Comparison of ENCODE assay signal across 22 mouse cellular contexts in the genomic region with DNA sequence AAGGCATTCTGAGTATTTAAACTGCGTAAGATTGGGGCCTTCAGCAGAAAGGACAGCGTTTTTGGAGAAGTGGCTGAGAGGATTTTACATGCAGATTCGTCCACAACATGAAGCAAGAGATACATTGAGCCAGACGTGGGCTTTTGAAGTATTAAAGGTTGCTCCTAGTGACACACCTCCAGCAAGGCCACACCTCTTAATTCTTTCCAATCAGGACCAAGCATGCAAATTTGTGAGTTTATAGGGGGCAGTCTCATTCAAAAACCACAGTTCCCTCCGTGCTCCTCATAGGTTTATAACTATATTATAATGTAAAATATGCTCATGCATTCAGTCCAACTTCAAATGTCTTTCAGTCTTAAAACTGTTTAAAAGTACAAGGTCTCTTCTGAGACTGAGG.
DNase-seq lines count a peak whose midpoint lies in the region; ATAC-seq and TF ChIP-seq lines count a peak whose summit lies in the region.
"Had no signal": no experiment of that assay in that cellular context is flagged by ENCODE, and none has a peak within 500 bp of the region (broad histone marks: within the 10 kb centered on the region; RNA-seq: fewer than 3 reads in every experiment).

No protein-coding gene starts in this region.

- TF ChIP-seq EP300 in MEL (IDR thresholded peaks at IDR 0.05; ENCODE audit: low read depth in 1 of 2, low read length in 2 of 2), result no peak

- no peak for TF ChIP-seq RAD21 in MEL (IDR thresholded peaks at IDR 0.05; ENCODE audit: low read depth, low read length)

- no peaks in the 10 kb centered on the region for H3K27me3 ChIP-seq in MEL (ENCODE audit: control insufficient read depth in 1 of 2, insufficient read depth in 2 of 2, low read length in 2 of 2)
- H3K27me3 ChIP-seq in forebrain, embryonic 16.5 days (replicated peaks; ENCODE audit: control insufficient read depth, insufficient read depth, low read length), result no peaks in the 10 kb centered on the region
- H3K27me3 ChIP-seq: embryonic facial prominence, embryonic 12.5 days; embryonic facial prominence, embryonic 15.5 days; heart, embryonic 12.5 days; heart, embryonic 15.5 days; hindbrain, embryonic 13.5 days; intestine, embryonic 15.5 days had no signal

- no peak overlapping the region for H3K4me2 ChIP-seq in forebrain, embryonic 16.5 days (ENCODE audit: low read length)
- H3K4me2 ChIP-seq: embryonic facial prominence, embryonic 12.5 days; embryonic facial prominence, embryonic 15.5 days; heart, embryonic 12.5 days; heart, embryonic 15.5 days; hindbrain, embryonic 13.5 days; intestine, embryonic 15.5 days had no signal

- 0 out of 4 replicates have a peak, but pooled peaks cover 0 to 2% of the 10 kb centered on the region in 2 experiments for H3K36me3 ChIP-seq in MEL (ENCODE audit: control insufficient read depth in 1 of 2, insufficient read depth in 2 of 2, low read length in 2 of 2)
- no peaks in the 10 kb centered on the region for H3K36me3 ChIP-seq in forebrain, embryonic 16.5 days (ENCODE audit: control insufficient read depth, insufficient read depth)
- H3K36me3 ChIP-seq: embryonic facial prominence, embryonic 12.5 days; embryonic facial prominence, embryonic 15.5 days; heart, embryonic 12.5 days; heart, embryonic 15.5 days; hindbrain, embryonic 10.5 days; hindbrain, embryonic 13.5 days; intestine, embryonic 15.5 days had no signal

- H3K79me2 ChIP-seq in MEL (ENCODE audit: control insufficient read depth, insufficient read depth, low read length, poor library complexity), result no peaks in the 10 kb centered on the region

- H3K27ac ChIP-seq in MEL (ENCODE audit: control insufficient read depth, low read depth, low read length), result no peak overlapping the region
- no peak overlapping the region for H3K27ac ChIP-seq in forebrain, embryonic 16.5 days (ENCODE audit: low read length)
- H3K27ac ChIP-seq: embryonic facial prominence, embryonic 12.5 days; embryonic facial prominence, embryonic 15.5 days; heart, embryonic 15.5 days; hindbrain, embryonic 10.5 days; hindbrain, embryonic 13.5 days; intestine, embryonic 15.5 days had no signal

- WGBS in forebrain, embryonic 16.5 days, result 72% methylated on average over 5 of the region's 5 CpGs

- TF ChIP-seq POLR2A in MEL (IDR thresholded peaks at IDR 0.05; ENCODE audit: control insufficient read depth in 1 of 2, insufficient read depth in 1 of 2, low read depth in 1 of 2, low read length in 2 of 2, poor library complexity in 1 of 2), result no peak

- peak; percentile 71 for ATAC-seq in megakaryocyte progenitor cell, adult 5-6 weeks (replicated peaks; ENCODE audit: poor library complexity)
- no peak for ATAC-seq in forebrain, embryonic 16.5 days
- ATAC-seq: activated CD4-positive, CD25-positive, alpha-beta regulatory T cell, adult 4 months; CD4-positive, CD25-positive, alpha-beta regulatory T cell, adult 4 months; forebrain, embryonic 14.5 days; intestine, embryonic 15.5 days had no signal

- H3K4me3 ChIP-seq in MEL (ENCODE audit: control insufficient read depth in 1 of 2, insufficient read depth in 1 of 2, low read depth in 2 of 2, low read length in 2 of 2), result peak overlapping the region; percentile 53 to 74
- no peak overlapping the region for H3K4me3 ChIP-seq in forebrain, embryonic 16.5 days (replicated peaks; ENCODE audit: low read length)
- H3K4me3 ChIP-seq: embryonic facial prominence, embryonic 12.5 days; embryonic facial prominence, embryonic 15.5 days; heart, embryonic 12.5 days; heart, embryonic 15.5 days; hindbrain, embryonic 10.5 days; hindbrain, embryonic 13.5 days; intestine, embryonic 15.5 days had no signal

- H3K9me3 ChIP-seq in MEL (replicated peaks; ENCODE audit: insufficient read depth, low read length), result no peaks in the 10 kb centered on the region
- H3K9me3 ChIP-seq in forebrain, embryonic 16.5 days (ENCODE audit: control insufficient read depth, low read length), result no peaks in the 10 kb centered on the region
- H3K9me3 ChIP-seq: embryonic facial prominence, embryonic 12.5 days; embryonic facial prominence, embryonic 15.5 days; heart, embryonic 12.5 days; heart, embryonic 15.5 days; hindbrain, embryonic 10.5 days; hindbrain, embryonic 13.5 days; intestine, embryonic 15.5 days had no signal

- H3K4me1 ChIP-seq in MEL (ENCODE audit: control insufficient read depth in 1 of 2, insufficient read depth in 2 of 2, low read length in 2 of 2), result peaks cover 0 to 6% of the 10 kb centered on the region in 2 experiments; a peak in 2 of 4 replicates
- no peaks in the 10 kb centered on the region for H3K4me1 ChIP-seq in forebrain, embryonic 16.5 days (replicated peaks; ENCODE audit: control insufficient read depth, insufficient read depth, low read length)
- H3K4me1 ChIP-seq: embryonic facial prominence, embryonic 12.5 days; embryonic facial prominence, embryonic 15.5 days; heart, embryonic 12.5 days; heart, embryonic 15.5 days; hindbrain, embryonic 10.5 days had no signal

- DNase-seq in MEL (ENCODE audit: low read depth, low spot score) (peak; percentile 93), R1 (ENCODE audit: low read depth, low spot score) (peak; percentile 14)
- no peak for DNase-seq in embryo, embryonic 9.5 days (ENCODE audit: extremely low spot score)
- DNase-seq in right cerebral cortex, postnatal 36 days (ENCODE audit: low spot score in 2 of 2), result no peak
- DNase-seq: adrenal gland, adult 8-10 months; adrenal gland, postnatal 25 days; gastrocnemius, postnatal 14 days; heart, adult 18-20 months; heart, postnatal 10 days; heart, postnatal 36 days had no signal

- no peak for TF ChIP-seq CTCF in MEL (IDR thresholded peaks at IDR 0.05 in 2 of 3, conservative IDR thresholded peaks at IDR 0.05 in 1 of 3; ENCODE audit: control insufficient read depth in 1 of 3, insufficient read depth in 1 of 3, low read depth in 2 of 3, low read length in 3 of 3, poor library complexity in 1 of 3, severe bottlenecking in 1 of 3)

- peak overlapping the region; percentile 55 for H3K9ac ChIP-seq in MEL (ENCODE audit: control insufficient read depth, low read depth, low read length, poor library complexity, severe bottlenecking)
- H3K9ac ChIP-seq in forebrain, embryonic 16.5 days (replicated peaks; ENCODE audit: low read depth, low read length), result no peak overlapping the region
- H3K9ac ChIP-seq: embryonic facial prominence, embryonic 12.5 days; embryonic facial prominence, embryonic 15.5 days; heart, embryonic 12.5 days; heart, embryonic 15.5 days; hindbrain, embryonic 13.5 days; intestine, embryonic 15.5 days had no signal

TF ChIP-seq in MEL, 35 proteins besides CTCF, POLR2A, EP300 and RAD21:
- peak; percentile 57 for TF ChIP-seq SIN3A (IDR thresholded peaks at IDR 0.05; ENCODE audit: low read length)
- no peak for TF ChIP-seq HCFC1 (IDR thresholded peaks at IDR 0.05; ENCODE audit: low read depth, low read length)
- TF ChIP-seq RCOR1 (IDR thresholded peaks at IDR 0.05; ENCODE audit: low read depth, low read length), result no peak
- TF ChIP-seq TBP (IDR thresholded peaks at IDR 0.05; ENCODE audit: low read depth, low read length), result peak; percentile 46; the same call in 1 of the 2 replicates

Comparison
In these comparisons a context has a peak if more than half of its experiments do, and no peak if none do; other contexts are left out.
1. DNase-seq: peak in MEL (single experiment) and R1 (single experiment); none in embryo, embryonic 9.5 days (single experiment) and right cerebral cortex, postnatal 36 days (0 of 2).